Mouse (Mus musculus): ENCODE measurements around the gene Nans.

The Nans gene

DNA sequence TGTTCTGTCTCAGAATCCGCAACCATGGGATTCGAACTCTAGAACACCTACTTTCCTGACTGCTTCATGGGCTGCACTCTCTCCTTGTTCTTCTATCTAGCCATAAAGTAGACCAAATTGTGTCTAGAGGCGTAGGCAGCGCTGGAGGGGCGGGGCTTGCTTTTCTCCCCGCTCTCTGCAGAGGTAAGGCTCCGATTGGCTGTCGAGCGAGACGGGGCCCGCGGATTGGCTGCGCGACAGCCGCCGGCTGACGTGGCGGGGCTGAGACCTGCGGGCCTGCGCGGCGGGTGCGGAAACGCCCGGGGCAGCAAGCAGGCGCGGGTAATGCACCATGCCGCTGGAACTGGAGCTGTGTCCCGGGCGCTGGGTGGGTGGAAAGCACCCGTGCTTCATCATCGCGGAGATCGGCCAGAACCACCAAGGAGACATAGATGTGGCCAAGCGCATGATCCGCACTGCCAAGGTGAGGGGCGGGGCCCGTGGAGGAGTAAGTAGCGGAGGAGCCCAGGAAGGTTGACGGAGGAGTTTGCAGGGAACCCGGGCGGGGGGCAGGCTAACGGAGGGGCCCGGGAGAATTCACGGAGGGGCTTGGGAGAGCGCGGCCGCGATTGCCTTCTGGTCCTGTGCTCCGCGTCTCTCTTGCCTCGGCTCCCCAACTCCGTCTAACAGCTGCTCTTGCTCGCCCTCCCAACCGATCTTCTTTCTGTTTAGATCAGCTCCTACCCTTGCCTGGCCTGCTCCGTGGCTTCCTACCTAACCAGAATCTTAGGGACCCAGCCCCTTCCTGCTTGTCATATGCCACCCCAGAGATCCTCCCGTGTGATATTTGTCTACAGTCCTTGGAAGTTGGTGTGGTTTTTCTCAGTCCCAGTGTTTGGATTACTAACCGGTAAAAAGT lies at the start of gene Nans:
TSS of gene Nans (plus strand) at position 221 of the 898 bp plus-strand sequence.
- peak; percentile 96 for DNase-seq (ENCODE audit: low spot score)

GRCm38 (mm10) chr4:46442501-46442900 lies 46.5 kb upstream of the Nans start:
- DNase-seq (ENCODE audit: low spot score) = no peak

DNA sequence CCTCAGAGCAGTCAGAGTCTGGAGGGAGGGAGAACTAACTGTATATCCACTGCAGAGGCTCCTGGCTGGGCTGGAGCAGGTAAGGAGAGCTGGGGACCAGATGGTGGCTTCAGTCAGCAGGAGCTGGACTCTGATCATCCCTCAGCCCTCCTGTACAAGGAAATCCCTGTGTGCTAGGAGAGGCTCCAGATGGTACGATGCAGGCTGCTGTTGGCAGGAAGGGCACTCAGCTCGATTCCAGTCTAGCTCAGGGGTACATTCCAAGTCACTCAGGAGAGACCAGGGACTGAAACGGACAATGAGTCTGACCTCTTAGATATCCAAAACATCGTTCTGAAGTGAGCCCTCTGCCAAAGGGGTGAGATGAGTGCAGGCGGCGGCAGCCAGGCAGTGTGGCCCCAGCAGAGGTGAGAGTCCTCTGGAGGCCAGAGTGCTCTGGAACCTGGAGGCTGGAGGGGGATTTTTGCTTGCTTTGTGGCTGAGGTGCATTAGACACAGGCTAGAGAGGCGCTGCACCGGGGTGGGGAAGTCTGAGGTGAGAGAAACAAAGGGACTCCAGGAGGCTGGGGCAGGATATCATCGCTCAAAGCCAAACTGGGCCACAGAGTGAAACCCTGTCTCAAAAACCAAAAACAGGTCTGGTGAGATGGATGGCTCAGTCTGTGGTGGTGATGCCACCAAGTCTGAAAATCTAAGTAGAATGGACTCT lies 43.7 kb upstream of the Nans start:
- no peak for DNase-seq (ENCODE audit: low spot score)

GRCm38 (mm10) chr4:46447461-46447860 lies 41.6 kb upstream of the Nans start:
- no peak for DNase-seq (ENCODE audit: low spot score)

GRCm38 (mm10) chr4:46448886-46449285 lies 40.2 kb upstream of the Nans start:
- DNase-seq (ENCODE audit: low spot score) = no peak

- DNase-seq (ENCODE audit: low spot score) = no peak
Measured at GRCm38 (mm10) chr4:46450020-46450518, 39.0 kb upstream of the Nans start.

DNA sequence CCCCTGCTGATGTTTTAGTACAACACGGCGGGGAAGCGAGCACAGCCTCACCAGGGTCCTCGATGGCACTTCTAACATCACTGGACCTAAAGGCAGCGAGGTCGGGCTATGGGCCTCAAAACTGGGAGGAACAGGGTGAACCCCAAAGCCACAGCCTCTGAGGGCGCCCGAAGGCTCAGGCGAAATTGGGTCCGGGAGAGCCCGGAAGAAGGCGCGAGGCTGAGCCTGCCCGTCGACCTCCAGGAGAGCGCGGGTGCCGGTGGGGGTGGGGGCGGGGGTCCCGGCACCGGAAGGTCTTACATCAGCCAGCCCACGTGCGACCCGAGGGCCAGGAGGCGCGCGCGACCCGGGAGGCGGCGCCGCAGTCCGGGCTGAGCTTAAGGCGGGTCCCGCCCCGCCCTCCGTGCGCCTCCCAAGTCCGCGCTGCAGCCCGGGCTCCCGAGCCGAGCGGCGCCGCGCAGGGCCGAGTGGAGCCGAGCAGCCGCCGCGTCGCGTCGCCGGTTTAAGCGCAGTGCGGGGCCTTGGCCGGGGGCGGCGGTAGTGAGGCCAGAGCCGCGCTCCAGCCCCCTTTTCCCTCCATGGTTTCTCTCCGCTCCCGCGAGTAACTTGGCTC lies 38.4 kb upstream of the Nans start, which contains the start of gene Anp32b:
TSS of gene Anp32b (plus strand) at position 384 of the 613 bp plus-strand sequence.
- peak; percentile 88 for DNase-seq (ENCODE audit: low spot score)

DNA sequence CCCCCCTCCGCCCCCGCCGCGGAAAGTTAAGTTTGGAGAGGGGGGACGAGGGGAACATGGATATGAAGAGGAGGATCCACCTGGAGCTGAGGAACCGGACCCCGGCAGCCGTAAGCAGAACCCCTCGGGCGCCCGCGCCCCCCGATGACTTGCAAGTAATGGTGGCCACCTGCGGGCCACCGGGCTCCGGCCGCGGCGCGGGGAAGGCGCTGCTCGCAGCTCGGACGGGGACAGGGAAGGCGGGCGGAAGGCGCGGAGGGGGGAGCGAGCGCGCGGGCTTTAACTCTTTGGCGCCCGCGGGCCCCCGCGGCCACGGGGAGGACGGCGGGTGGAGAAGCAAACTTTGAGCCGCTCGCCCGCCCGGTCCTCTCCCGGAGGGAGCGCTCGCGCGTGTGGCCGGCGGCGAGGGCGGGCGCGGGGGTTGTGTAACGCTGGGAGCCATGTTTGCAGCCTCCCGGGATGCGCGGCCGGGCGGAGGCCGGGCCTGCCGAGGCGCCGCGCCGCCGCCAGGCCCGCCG lies 37.7 kb upstream of the Nans start:
- peak; percentile 79 for DNase-seq (ENCODE audit: low spot score)

GRCm38 (mm10) chr4:46451758-46452480 lies 37.1 kb upstream of the Nans start:
- peak; percentile 81 for DNase-seq (ENCODE audit: low spot score)

DNA sequence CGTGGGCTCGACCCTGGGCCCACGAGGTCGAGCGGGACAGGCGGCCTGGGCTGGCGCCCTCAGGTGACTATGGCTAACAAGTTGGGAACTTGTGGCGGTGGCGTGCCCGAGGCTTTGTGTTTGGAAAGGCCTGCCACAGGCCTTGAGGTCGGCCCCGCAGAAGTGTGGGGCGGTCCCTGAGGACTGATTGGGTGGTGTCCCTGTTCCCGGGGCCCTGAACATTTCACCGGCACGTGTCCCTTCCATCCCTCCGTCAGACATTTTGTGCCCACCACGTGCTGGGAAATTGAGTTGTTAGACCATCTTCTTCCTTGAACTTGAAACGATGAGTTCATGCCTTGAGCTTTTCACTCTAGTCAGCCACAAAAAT lies 36.6 kb upstream of the Nans start:
- DNase-seq (ENCODE audit: low spot score) = peak; percentile 84

GRCm38 (mm10) chr4:46452855-46453719 lies 36.0 kb upstream of the Nans start:
- DNase-seq (ENCODE audit: low spot score) = no peak

DNA sequence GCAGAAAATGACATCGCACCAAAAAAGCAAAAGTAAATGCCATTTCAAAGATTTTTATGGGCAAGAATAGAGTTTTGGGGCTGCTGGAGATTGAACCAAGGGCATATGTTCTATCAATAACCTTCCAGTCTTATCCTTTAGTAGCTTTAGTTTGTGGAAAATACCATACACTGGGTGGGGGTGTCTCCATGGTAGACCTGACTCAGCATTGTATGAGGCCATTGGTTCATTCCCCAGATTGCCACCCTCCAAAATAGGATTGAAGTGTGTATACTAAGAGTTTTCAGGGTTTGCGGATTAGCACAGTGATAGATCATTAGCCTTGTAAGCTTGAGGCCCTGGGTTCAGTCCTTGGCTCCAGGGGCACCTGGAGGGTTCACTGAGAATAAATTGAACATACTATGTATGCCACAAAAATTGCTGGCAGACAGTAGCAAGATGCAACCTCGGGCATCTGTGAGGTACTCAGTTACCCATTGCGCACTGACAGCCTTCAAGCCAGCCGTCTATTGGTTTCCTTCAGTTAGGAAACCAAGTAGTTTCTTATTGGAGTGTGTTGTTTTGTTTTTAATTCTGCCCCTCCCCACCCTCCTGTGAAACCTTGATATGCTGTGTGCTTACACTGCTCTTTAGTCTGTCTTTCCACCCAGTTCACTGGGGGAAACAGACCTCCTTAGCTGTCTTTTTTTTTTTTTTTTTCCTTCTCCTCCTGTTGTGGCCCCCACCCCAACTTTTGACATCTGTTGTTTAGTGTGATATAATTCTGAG lies 34.8 kb upstream of the Nans start:
- DNase-seq (ENCODE audit: low spot score) = no peak

GRCm38 (mm10) chr4:46456762-46457161 lies 32.3 kb upstream of the Nans start:
- DNase-seq (ENCODE audit: low spot score) = no peak

DNA sequence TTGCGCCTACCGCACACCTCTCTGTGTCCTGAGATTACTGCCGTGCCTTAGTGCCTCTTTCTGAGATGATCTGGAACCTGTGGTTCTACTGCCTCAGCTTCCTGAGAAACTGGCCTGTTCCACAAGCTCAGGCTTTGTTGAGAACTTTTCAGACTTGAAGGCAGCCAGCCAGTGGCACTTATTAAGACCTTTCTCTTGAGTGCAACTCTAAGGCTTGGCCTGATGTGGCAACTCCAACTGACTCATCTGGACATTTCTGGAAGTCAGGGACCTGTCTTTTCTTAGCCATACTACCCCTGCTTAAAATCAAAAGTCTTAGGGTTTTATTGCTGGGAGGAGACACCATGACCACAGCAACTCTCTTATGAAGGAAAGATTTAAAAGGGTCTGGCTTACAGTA lies 31.9 kb upstream of the Nans start:
- DNase-seq (ENCODE audit: low spot score) = no peak

- no peak for DNase-seq (ENCODE audit: low spot score)
Measured at GRCm38 (mm10) chr4:46458411-46458810, 30.6 kb upstream of the Nans start.

GRCm38 (mm10) chr4:46463130-46463830 lies 25.8 kb upstream of the Nans start:
- DNase-seq (ENCODE audit: low spot score) = no peak

DNA sequence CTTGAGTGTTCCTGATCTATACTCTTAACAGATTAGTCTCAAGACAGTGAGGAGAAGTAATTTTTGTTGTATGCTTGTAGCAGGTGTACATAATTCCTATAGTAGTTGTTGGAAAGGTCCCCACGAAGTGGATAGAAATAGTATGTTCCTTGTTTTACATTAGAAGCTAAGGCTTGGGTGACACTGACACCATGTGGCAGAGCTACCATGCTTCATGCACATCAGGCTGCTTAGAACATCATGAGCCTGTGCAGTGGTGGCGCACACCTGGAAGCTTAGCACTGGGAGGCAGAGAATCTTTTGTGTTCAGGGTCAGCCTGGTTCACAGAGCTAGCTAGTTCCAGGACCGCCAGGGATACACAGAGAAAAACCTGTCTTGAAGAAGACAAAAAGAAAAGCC lies 23.3 kb upstream of the Nans start:
- no peak for DNase-seq (ENCODE audit: low spot score)

DNA sequence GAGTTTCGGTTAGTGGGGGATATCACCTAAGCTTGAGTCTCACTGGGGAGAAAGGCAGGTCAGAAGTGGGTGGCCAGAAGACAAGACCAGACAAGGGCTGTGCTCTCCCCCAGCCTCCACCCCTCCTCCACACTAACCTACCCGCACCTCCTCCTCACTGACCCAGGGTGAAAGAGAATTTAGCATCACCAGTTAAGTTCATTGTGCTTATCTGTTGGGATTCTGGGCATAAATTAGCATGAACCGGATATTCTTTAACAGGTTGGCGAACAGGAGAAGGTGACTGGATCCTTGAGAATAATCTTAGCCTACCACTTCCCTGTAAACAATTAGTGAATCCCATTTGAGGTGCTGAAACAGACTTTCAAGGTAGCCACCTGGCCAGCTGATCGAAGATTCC lies 13.9 kb upstream of the Nans start:
- no peak for DNase-seq (ENCODE audit: low spot score)

GRCm38 (mm10) chr4:46479081-46479480 lies 10.0 kb upstream of the Nans start:
- no peak for DNase-seq (ENCODE audit: low spot score)

All from testis, postnatal 14 days (tissue).